Mouse (Mus musculus) retina, adult 2 months (tissue): ENCODE results near the gene Mmp14.

ENCODE experiments used
- DNase-seq: peaks from one replicate; pipeline ENCODE4 v3.0.0-alpha.2; 2012; ENCODE audit warnings: low read depth, low spot score

Gene Mmp14

DNA sequence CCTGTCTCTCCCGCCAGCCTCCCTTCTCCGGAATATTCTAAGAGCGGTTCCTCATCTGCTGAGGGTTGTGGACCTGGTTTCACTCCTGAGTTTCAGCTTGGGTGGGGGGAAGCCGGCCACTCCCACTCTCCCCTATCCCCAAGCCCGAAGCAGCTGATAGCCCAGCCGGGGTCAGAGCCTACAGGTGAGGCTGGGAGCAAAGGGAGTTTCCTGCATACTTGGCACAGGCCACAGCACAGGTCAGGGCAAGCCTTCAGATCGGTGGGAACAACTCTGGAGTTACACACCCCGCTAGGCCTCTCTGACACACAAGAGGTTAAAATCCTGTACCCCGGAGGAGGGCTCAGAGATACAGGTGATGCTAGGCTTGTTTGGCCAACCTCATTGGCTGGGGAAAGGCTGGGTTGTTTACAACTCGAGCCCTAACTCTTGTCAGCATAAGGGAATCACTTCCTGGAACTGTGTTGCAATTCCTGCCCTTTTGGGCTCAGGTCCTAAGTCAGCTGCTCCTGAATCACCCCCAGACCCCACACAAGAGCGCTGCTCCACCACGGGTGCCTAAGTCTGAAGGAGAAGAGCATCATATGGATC lies 2.6 kb downstream of the Mmp14 start:
- DNase-seq, result no peak

DNA sequence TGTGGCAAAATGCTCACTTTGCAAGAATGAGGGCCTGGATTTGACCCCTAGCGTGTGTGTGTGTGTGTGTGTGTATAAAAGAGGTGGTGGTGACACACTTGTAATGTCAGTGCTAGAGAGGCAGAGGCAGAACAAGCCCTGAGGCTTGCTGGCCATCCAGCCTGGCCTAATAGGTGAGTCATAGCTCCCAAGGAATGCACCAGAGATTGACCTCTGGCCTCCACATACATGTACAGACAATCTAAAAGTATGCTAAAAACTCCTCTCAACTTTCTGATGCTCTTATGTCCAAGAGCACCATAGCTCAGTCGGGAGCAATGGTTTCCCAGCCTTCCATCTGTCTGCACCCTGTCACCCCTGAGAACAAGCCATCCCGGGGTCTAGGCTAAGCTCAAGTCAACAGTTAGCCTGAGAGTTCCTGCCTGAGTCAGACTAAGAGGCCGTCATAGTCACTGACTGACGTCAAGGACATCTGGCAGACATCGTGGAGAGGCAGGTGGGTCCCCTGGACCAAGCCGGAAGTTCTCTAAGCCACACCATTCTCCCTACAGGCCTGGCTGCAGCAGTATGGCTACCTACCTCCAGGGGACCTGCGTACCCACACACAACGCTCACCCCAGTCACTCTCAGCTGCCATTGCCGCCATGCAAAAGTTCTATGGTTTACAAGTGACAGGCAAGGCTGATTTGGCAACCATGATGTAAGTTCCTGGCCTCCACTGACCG lies 3.9 kb downstream of the Mmp14 start:
- no peak for DNase-seq

DNA sequence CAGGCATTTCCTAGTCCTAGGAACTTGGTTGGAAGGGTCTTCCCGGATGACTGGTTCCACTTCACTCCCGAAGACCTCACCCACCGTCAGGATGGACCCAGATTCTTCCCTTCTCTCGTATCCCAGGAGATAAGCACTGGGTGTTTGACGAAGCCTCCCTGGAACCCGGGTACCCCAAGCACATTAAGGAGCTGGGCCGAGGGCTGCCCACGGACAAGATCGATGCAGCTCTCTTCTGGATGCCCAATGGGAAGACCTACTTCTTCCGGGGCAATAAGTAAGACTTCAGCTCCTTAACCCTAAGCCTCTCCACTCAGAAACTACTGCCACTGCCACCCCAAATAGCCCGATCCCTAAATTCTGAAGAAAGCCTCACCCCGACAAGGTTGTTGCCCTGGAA lies 7.7 kb downstream of the Mmp14 start:
- DNase-seq, result no peak

DNA sequence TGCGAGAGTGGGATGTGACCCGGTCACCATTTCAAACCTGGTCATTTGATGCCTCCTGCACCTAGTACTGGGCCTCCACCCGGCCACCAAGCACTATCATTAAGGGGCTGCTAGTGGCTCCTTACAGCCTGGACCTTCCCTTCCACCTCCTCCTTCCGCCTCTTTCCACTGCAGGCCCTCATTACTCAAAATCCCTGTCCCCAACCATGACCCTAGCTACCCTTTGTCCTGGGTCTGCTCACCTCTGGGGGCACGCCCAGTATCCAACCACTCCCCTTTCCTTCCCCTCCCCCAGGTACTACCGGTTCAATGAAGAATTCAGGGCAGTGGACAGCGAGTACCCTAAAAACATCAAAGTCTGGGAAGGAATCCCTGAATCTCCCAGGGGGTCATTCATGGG lies 8.2 kb downstream of the Mmp14 start:
- no peak for DNase-seq

DNA sequence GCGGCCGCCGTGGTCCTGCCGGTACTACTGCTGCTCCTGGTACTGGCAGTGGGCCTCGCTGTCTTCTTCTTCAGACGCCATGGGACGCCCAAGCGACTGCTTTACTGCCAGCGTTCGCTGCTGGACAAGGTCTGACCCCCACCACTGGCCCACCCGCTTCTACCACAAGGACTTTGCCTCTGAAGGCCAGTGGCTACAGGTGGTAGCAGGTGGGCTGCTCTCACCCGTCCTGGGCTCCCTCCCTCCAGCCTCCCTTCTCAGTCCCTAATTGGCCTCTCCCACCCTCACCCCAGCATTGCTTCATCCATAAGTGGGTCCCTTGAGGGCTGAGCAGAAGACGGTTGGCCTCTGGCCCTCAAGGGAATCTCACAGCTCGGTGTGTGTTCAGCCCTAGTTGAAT lies 9.1 kb downstream of the Mmp14 start:
- no peak for DNase-seq

DNA sequence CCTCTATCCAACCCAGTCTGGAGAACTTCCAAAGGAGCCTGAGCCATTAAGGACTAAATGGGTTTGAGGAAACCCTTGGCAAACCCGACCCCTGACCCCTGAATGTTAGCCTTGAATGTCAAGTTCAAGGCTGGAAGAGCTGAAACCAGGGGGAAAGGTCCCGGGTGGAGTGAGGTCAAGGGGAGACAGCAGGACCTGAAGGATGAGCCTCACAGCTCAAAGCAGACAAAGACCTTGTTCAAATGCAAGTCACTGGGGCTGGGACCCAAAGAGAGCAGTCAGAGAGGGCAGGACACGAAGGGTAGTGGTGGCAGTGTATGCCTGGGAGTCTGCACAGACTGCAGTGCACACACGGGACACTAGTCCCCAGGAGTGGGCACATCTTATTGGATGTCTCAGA lies 10.0 kb downstream of the Mmp14 start:
- DNase-seq, result no peak

DNA sequence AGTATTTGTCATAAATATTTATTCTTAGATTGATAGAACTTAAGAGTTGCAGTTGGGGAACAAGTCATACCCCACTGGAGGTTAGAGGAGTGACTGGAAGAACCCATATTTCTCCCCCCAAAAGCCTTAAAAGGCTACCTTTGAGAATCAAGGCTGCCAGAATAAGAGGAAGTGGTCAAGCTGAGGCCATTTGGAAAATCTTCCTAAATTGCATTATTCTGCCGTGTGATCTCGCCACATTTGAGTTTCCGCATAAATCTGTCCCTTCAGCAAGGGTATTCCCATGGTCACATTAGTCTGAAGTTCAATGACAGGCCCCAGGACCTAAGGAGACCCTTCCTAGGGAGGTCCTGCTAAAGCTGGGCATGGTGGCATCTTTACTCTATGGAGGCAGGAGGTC lies 11.1 kb downstream of the Mmp14 start:
- no peak for DNase-seq

DNA sequence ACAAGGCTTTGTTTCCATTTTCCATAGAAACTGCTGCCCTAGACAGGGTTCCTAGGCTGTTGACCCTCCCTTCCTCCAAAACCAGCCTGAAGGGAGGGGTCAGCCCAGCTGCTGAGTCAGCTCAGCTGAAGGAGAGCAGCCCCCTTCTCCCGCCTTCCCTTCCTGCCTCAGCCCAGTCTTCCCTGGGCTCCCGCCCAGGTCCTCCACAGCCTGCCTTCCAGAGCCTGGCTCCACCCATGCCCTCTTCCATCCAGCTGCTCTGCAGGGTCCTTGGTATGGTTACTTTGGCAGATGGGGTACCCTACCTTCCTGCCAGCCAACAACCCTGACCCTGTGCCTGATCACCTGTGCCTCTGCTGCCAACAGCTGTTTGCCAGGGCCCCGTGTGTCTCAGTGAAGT lies 11.8 kb downstream of the Mmp14 start:
- DNase-seq, result no peak

DNA sequence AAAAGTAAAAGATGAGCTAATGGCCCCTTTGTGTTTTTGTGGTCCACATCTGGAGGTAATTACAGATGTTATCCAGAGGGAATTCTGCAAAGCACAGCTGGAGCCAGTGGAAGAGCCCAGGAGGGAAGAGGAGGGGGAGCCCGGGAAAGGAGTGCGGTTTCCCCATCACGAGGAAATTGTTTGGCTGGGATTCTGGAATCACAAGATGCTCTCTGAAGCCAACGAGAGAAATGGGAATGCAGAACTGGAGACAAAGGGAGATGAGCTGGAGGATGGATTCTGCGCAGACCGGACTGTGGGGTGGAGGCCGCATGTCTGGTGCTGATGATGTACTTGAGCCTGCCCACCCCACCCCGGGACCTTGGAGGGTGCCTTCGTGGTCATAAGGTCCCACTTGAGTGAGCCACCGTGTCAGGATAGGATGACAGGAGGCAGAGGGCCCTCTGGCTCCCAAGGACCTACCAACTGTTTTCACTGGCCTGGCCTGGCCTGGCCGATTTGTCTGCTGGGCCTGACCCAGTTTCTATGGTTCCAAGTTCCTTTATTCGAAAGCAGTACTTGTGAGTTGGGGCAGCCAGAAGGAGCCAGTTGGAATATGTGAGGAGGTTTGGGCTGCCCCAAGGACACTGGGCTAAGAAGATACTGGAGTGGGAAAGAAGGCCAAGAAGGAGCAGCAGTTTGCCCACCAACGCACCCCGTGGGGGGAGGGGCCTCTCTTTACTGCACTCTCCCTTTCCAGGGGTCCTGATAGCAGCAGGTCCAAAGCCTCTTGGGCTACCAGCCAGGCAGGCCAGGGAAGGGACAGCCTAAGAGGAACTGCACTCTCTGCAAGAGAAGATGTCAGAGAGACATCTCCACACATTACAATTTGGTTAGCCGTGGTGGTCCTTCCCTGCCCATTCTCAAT lies 12.6 kb downstream of the Mmp14 start:
- no peak for DNase-seq

DNA sequence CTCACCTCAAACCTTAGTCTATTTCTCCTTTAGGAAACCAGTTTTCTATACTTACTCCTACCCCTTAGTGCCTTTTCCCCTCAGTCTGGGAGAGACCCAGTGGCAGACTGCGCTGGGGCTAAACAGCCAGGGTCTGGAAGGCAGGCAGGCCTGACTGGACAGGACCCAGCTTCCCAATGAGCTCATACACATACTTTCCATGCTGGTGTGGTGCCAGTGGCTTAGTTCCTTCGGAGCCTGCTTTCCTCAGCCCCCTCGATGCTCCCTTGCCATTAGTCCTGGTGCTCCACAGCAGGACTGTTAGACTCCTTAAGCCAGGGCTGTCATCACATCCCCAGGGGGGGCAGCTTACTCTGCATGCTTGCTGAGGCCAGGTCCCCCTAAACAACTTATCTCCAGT lies 14.1 kb downstream of the Mmp14 start:
- no peak for DNase-seq

DNA sequence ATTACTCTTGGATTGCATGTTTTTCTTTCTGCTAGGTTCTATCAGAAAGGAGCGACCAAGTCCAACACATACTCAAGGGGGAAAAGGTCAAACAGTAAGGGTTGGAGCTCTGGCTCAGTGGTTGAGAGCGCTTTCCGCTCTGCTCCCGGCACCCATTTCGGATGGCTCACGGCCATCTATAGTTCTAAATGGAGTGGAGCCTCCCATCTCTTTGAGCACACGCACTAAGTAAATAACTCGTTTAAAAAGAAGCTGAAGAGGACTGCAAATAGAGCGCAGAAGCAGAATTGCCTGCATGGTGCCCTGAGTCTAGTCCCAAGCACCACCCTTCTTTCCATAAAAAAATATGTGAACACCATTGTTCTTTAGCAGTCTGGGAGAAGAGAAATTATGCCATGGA lies 22.2 kb downstream of the Mmp14 start:
- no peak for DNase-seq

DNA sequence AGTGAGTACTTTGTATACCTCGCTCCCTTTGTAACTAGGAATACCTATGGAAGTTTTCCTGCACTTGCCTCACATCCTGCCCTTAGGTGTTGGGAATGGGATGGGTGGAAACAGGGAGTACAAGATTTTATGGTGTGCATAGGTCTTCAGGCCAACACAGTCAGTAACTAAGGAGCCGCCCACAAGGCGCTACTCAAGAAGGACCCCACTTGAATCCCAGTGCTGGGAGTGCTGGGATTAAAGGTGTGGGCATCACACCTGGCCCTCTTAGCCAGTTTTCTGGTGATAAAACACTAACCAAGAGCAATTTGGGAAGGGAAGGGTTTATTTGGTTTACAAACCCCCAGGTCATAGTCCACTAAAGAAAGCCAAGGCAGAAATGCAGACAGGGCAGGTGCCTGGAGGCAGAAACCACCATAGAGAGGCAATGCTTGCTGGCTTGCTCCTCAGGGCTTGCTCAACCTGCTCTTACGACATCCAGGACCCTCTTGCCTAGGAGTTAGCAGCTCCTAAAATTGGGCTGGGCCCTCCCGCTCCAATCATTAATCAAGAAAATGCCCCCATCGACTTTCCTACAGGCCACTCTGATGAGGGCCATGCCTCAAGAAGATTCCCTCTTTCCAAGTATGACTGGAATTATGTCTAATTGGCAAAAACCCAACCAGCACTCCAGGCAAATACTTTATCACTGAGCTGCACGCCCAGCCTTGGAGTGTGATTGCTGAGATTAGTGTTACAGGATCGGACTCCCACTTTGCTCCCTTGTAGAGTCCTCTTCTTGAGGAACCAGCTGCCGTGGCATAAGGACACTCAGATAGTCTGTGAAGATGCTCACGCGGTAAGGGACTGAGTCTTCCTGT lies 23.5 kb downstream of the Mmp14 start:
- DNase-seq, result no peak

DNA sequence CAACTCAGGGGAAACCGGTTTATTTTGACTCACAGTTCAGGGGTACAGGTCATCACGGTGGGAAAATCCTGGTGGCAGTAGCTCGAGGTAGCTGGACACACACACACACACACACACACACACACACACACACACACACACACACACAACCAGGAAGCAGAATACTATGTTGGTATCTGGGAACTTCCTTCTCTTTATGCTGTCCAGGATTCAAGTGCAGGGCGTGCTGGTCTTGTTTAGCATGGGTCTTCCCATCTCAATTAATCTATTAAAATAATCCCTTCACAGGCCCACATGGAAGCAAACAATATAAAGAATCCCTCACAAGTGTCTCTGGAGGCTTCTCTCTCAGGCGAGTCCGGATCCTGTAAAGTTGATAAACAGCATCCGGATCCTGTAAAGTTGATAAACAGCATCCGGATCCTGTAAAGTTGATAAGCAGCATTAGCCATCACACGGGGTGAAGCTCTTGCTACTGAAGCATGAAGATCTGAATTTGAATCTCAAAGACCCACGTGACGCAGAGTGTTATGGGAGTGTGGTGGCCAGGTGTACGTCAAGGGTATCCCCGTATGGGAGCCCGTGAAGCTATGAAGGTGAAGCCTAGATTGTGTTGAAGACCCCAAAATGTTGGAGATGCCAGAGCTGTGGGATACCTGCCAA lies 26.6 kb downstream of the Mmp14 start:
- DNase-seq, result no peak

DNA sequence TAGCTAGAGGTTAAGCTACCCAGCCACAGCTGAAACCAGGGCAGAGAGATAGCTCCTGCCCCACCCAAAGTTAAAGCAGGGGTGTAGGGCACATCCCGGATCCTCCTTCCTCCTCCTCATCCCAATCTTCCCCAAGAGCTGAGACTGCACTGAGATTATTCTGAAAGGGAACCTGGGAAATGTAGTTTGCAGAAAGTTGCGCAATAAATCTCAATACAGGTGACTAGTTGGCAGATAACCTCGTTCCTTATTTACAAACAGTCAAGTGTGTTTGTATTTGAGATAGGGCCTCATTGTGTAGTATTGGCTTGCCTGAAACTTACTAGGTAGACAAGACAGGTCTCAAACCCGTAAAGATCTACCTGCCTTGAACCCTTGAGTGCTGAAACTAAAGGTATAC lies 30.7 kb downstream of the Mmp14 start:
- DNase-seq, result no peak

DNA sequence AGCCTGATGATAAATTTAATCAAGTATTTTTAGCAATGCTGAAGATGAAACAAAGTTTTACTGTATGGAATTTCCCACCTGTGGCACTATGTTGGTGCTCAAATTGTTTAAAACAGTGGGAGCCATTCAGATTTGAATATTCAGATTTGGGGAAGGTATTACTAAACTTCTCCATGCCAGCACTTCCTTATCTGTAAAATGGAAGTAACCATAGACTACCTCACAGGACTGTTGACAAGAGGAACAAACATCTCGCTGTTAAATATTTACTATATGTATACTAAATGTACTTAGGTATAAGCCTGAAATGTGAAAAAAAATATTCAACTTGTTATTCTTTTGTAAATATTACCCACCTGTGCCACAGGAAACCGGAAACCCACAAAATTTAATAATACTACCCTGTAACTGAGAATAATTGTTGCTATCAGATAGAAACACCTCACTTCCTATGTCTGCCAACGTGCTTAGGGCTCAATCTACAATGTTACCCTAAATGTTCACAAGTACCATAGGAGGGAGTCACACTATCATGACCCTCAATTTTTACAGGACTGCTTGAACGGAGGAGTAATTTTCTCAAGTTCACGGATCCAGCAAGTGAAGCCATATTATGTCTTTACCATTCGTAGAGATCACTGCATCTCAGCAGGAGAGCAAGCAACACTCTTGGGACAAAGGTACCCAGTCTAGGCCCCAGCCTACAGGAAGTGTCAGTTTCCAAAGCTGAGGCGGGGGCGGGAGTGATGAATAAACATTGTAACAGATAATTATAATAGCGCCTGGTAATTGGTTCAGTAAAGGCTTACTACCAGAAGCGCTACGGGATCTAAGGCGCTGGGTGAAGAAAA lies 31.9 kb downstream of the Mmp14 start:
- no peak for DNase-seq

DNA sequence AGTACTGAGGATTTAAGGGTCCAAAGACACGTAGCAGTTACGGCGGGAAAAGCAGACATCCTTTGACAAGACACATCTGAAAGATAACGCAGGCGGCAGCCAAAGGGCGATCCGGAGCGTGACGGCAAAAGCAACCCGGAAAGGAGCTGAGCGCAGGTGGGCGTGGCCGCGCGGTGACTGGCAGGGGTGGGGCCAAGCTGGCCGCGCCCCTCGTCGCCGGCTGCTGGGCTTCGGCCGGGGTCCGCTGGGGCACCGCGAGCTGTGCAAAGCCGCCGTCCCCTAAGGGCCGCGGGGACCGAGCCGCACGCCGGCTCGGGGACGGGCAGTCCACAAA lies 32.5 kb downstream of the Mmp14 start, which contains the start of gene Lrp10:
Gene Lrp10, plus strand, starts transcription at position 179 of the 334 bp plus-strand sequence.
- DNase-seq, result peak; percentile 54

DNA sequence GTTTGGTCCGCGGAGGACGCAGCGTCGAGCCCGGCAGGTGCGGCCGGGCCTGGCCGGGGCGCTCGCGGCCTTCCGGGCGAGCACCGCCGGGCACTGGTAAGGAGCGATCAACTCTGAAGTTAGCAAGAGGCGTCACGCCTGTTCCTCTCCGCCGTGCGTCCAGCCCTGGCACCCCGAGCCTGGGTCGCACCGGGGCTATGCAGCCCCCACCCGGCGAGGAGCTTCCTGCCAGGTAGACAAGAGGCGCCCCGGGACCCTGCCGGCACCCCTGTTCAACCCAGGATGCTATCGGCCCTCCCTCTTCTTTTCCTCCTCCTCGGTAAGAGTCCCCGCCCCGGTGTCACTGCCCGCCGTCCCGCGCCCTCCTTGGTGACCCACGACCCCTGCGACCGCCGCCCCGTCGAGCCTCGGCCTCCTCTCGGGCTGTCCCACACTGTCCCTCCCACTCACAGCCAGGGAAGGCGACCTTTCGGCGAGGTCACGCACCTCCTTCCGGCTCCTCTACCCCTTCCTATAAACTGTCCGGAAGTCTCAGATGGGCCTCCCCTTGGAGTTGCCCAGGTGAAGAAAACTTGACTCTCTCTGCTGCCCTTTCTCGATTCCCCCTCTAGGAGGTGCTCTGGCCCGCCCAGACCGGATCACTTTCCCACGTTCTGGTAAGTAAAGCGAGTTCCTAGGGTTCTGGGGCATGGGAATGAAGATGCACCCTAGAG lies 33.0 kb downstream of the Mmp14 start:
- no peak for DNase-seq

DNA sequence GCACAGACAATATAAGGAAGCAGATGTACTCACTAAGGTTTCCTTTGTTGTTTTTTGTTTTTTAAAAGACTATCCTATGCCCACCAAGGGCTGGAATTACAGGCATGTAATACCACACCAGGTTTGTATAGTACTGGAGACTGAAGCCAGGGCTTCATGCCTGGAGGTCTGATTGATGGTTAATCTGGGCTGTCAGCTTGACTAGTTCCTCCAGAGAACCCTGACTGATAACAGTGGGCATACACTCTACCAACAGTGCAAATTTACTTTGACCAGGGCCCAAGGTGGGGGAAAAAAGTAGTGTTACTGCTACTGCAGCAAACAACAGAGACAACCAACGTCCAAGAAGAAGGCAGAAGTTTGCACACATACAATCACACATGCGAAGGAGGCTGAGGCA lies 40.1 kb downstream of the Mmp14 start:
- DNase-seq, result no peak

DNA sequence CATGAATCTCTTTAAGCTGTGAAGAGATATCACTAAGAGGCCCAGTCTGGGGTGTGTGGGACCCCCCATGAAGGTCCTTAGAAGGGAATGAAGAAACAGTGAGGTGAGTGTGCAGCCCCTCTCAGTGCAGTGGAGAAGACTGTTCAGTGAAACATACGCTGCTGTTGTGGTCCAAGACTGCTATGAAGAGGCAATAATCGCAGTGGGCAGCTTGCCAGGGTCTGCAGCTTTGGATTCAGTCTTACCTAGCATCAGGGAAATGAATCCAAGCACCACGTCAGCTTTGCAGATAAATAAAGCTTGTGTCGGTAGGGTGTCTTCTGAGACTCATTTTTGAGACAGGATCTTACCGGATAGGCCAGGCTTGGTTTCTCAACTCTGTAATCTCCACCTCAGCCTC lies 41.3 kb downstream of the Mmp14 start:
- no peak for DNase-seq

DNA sequence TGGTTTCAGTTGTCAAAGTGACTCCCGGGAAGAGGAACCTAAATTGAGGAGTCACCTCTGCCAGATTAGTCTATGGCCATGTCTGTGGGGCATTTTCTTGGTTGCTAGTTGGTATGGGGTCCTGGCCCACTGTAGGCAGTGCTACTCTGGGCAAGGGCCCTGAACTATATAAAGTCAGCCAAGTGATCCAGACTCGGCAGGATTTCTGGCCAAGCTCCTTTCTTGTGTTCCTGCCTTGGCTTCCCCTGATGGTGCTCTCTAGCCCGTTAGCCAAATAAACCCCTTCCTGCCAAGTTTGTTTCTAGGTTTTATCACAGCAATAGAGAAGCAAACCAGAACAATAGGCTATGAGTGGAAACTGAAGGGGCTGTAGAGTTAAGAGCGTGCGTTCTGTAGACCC lies 43.3 kb downstream of the Mmp14 start:
- DNase-seq, result no peak
